Mouse (Mus musculus): ENCODE results near the gene Gsta4.
"Not testable (repeated sequence)": the region's sequence is repeated elsewhere in the genome, so short reads cannot be mapped to it uniquely, and the experiment has no call there.

Gsta4 gene

DNA sequence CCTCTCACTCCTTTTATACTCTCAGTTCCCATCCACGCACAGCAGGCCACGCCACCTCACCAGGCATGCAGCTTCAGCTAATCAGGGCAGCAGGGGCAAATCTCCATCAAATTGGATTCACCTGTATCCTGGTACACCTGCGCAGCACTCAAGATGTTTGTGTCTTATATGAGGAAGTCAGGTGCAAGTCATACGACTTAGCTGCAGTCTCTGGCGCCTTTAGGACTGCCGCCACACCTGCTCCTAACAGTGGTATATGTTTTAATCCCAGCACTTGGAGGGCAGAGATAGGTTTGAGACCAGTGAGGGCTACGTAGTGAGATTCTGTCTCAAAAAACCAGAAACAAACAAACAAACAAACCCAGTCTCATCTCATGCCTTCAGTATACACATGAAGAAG, at the start of gene Gsta4:
Gsta4 (plus strand) TSS at position 301 of the 400 bp plus-strand sequence.
- not testable (repeated sequence) for DNase-seq (ENCODE audit: extremely low read depth, low read depth, low spot score)

DNA sequence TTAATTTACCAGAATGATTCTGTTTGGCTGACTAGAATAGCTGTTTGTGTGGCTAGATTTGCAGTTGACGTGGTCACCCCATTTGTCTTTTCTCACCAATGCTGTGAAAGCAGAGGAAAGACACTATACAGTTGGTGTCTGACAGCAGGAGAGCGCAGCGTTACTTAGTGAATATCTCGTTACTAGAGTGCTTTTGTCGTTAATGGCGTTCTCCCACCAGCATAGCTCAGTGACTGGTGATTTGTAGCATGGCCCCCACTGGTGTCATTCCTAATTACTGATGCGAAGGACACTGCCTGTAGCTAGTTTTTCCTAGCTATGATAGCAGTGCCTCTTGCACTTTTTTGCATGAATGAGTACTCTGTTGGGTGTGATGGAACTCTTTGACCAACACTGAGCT, 46.9 kb upstream of the Gsta4 start:
- DNase-seq (ENCODE audit: extremely low read depth, low read depth, low spot score): no peak

DNA sequence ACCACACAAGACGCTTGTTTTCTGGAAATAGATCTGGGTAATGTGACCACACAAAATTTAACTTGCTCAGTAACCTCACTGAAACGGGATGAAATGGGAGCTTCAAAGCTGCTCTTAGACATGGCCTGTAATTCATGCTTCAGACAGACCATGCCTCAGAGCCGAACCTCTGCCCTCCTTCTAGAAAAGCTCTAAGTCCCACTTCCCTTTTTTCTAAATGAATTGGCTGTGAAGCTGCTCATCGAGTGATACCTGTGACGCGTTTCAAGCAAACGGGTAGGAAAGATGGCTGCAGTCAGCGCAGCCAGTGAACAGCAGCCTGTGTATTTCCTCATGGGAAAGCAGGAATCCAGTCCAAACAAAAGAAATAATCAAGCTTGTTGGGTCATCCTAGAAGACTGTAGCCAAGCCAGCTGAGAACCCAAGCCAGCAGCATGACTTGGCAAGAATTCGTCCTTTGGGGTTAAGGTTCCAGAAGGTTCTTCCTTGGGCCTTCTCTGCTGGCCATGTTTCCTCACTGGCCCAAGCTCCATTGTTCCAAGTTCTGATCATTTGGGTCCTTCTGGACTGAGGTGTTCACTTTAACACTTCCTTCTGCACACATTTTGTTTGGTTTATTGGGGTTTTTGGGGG, 44.4 kb upstream of the Gsta4 start:
- peak; percentile 57 for DNase-seq (ENCODE audit: extremely low read depth, low read depth, low spot score)

DNA sequence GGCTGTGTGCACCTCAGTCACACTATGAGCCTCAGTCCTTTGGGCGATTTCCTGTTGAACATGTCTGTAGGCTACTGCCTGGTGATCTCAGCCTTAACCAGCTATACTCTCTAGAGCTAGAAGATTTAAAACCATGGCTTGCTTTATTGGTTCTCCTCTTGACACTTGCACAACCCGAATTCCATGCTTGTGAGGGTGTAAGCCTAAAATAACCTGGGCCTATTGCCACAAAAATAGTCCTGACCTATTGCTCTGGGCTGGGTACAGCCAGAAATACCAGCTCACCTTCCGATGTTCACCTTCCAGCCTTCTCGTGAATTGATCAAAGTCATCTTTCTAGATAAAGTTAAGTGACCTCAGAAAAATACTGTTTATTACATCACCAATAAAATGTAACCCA, 43.1 kb upstream of the Gsta4 start:
- DNase-seq (ENCODE audit: extremely low read depth, low read depth, low spot score): peak; percentile 88

DNA sequence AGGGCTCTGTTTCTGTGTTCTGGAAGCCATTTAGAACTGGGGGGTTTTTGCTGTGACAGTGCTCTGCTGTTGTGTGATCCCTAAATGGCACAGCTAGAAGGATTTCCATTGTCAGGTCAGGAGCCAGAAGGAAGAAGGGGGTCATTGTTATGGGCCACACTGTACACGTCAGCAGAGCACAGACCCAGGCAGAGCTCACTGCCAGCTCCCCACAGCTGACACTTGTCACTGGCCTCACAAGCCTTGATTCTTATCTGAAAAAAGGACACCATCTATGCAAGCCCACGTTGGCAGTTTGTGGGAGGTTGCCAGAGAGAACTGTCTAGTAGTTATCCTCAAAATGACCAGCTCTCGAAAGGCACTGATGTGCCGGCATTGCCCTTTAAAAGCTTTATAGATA, 36.5 kb upstream of the Gsta4 start:
- no peak for DNase-seq (ENCODE audit: extremely low read depth, low read depth, low spot score)

DNA sequence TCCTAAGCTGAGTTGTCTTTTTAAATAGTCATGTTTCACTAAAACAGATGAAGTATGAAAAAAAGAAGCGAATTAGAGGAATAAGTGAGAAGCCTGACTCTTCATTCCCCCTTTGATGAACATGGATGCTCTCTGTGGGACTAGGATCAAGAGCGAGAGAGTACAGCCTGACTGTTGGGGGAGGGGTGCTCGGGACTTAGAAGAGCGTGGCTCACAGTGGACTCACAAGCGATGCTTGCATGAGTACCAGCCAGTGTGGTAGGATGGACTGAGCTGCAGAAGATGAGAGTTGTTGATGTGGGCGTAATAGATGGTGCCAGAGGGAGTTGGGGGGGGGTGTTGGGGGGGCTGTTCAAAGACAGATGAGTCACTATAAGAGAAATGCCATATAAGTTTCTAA, 35.9 kb upstream of the Gsta4 start:
- no peak for DNase-seq (ENCODE audit: extremely low read depth, low read depth, low spot score)

DNA sequence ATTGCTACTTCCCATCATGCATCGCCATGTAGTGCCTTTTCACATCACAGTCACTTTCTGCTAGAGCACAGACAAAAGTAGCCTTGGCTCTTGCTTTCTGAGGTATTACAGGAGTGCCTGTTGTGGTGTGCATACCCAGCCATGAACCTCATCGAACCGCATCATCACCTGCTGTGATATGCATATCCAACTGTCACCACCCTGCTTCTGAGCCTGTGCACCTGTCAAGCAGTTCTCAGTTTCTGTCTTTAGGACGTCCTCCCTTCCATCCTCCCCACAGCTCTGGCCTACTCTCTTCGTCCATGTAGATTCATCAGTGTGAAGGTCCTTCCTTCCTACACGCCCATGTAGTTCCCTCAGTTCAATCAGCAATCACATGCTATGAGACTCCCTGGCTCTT, 34.4 kb upstream of the Gsta4 start:
- no peak for DNase-seq (ENCODE audit: extremely low read depth, low read depth, low spot score)

DNA sequence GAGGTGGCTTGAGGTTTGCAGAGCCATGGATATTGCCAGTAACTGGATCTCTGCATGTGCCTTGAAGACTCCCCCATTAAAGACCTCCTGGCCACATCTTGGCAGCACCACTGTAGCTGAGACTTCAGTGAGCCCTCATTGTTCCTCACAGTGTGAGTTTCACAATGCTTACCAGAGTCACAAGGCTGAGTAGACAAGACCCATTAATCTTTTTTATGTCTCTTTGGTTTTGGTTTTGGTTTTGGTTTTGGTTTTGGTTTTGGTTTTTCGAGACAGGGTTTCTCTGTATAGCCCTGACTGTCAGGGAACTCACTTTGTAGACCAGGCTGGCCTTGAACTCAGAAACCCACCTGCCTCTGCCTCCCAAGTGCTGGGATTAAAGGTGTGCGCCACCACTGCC, 32.8 kb upstream of the Gsta4 start:
- not testable (repeated sequence) for DNase-seq (ENCODE audit: extremely low read depth, low read depth, low spot score)

DNA sequence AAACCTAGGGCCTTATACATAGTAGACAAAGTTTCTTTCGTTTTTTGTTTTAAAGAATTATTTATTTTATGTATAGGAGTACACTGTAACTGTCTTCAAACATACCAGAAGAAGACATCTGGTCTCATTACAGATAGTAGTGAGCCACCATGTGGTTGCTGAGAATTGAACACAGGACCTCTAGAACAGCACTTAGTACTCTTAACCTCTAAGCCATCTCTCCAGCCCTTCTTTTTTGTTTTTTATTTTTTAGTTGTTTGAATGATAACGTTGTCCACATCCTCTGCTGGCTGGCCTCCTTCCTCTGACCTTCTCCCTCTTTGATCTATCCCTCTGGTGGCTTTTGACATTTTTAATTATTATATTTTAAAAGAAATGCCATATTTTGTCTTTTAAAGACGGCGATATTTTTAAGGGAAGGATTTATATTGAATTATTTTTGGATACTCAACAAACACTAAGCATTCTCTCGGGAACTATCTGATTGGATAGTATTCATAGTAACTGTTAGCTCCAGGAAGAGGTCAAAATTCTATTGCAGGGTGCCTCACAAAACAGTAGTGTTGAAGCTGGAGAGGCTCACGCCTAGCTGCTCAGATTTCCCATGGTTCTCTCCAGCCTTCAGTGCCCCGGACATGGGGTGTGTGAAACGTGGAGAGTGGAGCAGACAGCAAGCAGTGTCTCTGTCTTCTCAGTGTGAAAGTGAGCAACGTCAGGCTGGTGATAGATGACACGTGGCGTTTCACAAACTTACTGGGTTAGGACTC, 28.2 kb upstream of the Gsta4 start:
- DNase-seq (ENCODE audit: extremely low read depth, low read depth, low spot score): no peak

DNA sequence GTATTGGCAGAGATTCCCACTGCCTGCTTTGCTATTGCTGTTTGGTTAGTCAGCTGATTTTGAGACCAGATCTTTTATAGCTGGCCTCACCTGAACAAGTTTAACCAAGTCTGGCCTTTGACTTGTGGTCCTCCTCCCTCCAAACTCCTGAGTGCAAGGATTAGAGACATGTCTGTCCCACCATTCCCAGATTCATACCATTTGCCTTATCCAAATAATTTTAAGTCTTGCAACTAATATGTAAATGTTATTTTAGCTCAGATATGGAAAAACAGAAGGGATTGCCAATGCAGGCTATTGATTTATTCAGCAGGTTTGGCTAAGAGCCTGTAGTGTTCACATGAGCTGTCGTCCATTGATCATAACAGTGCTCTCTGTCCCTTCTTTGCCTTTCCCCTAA, 25.4 kb upstream of the Gsta4 start:
- no peak for DNase-seq (ENCODE audit: extremely low read depth, low read depth, low spot score)

DNA sequence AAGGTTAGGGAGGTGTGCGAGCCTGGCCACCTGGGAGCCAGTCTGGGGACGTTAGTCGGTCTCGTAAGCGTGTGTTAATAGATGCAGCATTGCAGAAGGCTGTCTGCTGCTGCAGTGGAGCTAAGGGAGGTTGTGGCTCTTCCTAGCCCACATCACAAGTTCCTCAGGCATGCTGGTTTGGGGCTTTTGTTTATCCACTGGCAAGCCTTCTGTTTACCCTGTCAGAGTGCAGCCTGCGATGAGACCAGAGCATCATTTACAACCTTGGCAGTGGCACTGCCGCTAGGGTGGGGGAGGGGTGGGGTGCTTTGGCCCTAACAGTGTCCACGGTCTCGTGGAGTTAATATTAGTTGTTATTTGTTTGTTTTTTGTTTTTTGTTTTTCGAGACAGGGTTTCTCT, 19.3 kb upstream of the Gsta4 start:
- DNase-seq (ENCODE audit: extremely low read depth, low read depth, low spot score): no peak

DNA sequence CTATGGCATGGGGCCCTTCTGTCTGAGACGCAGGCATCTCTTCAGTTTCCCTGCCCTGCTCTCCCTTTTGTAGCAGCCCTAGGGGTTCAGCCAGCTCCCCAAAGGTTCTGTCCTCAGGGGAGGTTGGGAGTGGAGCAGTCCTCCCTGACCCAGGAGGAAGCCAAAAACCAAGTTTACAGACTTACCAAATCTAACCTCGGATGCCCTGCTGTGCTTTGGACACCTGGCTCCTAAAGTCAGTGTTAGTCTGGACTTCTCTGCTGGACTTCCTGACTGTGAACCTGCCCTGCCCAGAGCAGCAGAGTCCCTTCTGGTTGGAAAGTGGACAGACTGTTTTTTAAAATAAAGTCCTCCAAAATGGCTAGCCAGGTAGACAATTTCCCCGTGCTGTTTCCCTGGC, 17.8 kb upstream of the Gsta4 start:
- no peak for DNase-seq (ENCODE audit: extremely low read depth, low read depth, low spot score)

DNA sequence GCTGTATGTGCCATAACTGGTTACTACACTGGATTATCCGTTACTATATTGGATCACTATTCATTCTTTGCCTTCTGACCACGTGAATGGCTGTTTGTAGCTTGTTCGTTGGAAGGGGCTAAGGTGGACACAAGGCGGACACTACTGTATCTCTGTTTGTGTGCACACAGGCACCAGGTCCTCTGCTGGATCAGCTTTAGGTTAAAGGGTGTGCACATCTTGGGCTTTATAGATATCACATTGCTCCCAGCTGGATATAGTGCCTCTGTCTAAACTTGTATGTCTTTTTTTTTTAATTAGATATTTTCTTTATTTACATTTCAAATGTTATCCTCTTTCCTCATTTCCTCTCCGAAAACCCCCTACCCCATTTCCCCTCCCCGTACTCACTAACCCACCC, 17.1 kb upstream of the Gsta4 start:
- DNase-seq (ENCODE audit: extremely low read depth, low read depth, low spot score): no peak

DNA sequence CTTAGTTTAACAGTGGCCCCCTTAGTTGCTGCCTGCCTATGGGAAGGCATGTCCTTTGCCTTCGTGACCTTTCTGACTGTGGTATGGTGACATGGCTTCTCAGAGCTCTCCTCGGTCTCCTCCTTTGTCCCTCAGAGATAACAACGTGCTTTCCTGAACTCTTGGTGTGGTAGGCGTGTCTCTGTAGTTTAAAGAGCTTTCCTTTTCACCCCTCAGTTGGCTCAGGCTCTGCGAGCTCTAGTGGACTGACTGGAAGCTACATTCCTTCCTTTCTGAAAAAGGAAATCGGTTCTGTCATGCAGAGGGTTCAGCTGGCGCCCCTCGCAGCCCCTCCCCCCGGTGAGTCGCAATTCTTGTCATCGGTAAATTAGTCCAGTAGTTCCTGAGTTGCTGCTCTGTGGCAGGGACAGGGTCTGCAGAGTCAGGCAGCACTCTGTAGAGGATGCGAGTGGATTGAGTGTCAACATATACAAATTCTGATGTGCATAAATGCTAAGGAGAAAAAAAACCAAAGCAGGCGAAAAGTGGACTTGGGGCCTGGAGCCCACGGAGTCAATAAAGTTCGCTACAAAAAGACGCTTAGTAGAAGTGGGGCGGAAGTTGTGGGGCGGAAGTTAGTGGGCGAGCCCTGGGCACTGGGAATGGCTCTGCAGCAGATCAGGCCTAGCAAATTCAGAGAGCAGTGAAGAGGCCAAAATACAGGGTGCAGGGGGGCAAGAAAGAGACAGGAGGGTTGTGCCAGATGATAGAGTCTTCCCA, 15.7 kb upstream of the Gsta4 start:
- no peak for DNase-seq (ENCODE audit: extremely low read depth, low read depth, low spot score)

DNA sequence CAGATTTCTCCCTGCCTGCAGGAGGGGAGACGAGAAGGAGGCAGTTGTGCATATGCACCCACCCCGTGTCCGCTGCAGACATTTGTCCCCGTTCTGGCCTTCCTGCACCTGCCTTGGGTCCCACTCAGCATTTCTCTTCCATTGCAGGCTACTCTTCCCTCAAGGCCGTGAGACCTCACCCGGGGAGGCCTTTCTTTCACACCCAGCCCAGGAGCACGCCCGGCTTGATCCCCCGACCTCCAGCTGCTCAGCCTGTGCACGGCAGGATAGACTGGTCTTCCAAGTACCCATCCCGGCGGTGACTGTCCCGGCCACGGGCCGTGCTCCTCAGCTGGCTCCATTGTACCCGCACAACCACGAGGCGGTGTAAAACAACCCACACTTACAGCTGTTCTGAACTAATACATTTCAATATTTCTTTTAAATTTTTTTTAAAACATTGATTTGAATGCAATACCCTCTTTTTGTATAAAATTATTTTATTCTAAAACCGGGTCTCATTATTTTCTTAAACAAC, 15.1 kb upstream of the Gsta4 start:
- no peak for DNase-seq (ENCODE audit: extremely low read depth, low read depth, low spot score)

DNA sequence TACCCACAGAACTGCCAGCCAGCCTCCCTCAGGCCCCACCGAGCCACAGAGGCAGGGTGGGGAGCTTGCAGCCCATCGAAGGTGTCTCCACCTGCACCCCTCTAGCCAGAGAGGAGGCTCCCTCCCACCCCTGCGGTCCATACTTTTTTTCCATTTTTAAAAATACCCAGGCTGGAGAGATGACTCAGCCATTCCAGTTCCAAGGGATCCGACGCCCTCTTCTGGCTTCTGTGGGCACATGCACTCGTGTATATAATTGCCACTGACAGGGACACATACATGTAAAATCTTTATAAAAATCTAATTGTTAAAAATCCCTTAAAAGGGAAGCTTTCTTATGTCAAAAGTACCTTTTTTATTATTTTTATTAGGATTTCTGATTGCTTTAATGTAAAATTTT, 13.7 kb upstream of the Gsta4 start:
- no peak for DNase-seq (ENCODE audit: extremely low read depth, low read depth, low spot score)

DNA sequence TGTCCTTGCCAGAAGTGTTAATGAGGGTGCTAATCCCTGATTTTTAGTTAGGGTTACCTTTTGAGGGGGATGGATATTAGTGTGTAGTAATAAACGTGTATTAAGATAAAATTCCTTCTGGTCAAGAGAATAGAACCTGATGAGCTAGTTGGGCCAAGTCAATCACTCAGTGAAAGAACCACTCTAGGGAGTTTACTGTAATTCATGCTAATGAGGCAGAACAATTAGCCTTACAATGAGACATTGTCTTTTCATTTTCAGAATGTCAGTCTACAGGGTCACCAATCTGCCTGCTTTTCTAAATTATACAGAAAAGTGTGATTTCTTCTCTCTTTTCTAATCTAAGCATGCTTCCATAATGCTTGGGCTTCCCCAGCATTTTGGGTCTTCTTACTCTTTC, 8.6 kb upstream of the Gsta4 start:
- no peak for DNase-seq (ENCODE audit: extremely low read depth, low read depth, low spot score)

DNA sequence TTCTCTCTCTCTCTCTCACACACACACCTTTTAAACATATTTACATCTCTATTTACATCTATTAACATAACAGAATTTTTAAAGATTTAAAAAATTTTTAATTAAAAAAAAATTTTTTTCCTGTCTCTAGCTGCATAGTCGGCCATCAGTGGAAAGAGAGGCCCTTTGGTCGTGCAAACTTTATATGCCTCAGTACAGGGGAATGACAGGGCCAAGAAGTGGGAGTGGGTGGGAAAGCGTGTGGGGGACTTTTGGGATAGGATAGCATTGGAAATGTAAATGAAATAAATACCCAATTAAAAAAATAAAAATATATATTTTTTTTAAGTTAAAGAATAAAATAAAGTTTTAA, 7.7 kb upstream of the Gsta4 start:
- DNase-seq (ENCODE audit: extremely low read depth, low read depth, low spot score): not testable (repeated sequence)

DNA sequence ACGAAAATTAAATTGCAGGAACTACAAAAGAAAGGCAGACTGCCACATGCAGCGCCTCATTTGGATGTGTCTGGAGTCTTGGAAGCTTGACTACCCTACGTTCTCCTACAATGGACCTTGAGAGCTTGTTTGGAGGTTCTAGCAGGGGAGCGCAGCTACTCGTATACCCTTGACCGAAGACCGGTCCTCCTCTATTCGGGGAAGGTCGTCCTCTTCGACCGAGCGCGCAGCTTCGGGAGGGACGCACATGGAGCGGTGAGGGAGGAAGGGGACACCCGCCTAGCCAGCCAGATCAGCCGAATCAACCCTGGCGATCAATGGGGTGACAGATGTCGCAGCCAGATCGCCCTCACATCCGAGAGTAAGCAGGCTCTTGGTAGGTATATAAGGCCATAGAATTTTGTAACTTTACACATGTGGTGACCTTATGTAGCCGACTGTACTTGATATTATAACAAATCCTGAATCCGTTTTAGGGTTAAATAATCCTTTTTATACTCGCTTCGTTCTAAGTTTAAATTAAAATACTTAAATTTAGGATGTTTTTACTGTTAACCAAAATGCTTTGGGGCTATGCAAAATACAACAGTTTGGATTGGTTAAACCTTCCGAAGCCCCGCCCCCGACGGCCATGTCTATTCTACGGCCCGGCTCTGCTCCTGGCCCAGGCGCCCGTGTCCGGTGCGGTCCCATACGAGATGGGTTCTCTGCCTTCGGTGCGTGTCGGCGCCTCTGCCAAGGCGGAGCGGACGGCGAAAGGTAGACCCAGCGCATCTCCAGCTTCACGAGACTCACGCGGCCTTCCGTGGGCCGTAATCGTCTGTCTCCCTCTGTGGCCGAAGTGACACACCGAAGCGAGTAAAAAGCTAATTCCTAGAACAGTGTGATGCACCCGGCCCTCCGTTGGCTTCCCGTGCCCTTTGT, 7.0 kb upstream of the Gsta4 start:
- peak; percentile 47 for DNase-seq (ENCODE audit: extremely low read depth, low read depth, low spot score)

DNA sequence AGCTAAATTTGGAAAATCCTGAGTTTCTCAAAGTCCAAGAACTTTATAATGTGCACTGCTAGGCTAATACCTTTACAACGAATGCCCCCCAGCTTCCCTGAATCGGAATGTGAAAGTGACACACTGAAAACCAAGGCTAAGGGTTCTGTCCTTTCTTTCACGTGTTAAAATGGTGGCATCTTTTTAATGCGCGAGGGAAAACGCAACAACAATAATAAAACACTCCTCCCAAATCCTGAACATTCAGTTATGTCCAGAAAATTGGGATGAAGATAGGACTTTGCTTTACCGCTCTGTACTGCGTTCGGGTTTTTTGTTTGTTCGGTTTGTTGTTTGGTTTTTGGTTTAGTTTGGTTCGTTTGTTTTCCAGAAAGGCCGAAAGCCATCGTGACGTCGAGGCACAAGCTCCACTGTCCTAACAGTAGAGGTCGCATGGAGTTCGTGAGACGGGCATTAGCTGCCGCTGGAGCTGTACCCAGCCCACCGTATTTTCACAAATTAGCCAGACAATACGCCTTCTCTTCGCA, 6.3 kb upstream of the Gsta4 start:
- no peak for DNase-seq (ENCODE audit: extremely low read depth, low read depth, low spot score)

DNA sequence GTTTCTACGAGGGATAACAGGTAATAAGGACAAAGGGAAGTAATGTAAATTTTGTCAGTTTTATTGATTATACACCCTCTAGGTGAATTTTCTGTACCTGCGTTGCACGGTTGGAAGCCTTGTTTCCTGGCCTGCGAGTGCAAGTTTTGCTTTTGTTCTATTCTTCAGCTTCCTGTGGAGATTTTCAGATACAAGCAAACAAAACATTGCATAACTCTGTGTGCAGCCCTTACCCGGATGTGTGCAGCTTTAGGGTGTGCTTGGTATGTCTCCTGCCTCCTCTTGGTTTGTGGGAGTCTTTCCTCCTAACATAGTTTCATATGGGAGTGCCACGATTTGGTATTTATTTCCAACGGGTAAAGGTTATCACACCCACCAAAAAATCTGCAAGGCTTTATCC, 5.7 kb upstream of the Gsta4 start:
- DNase-seq (ENCODE audit: extremely low read depth, low read depth, low spot score): no peak
